Mouse (Mus musculus) embryonic fibroblast, embryonic 13.5 days (primary cell): ENCODE measurements at regions not wholly inside any gene's neighbourhood (a gene's known extent, or its start where the extent isn't known, plus 50 kb on each side); places are given as distances from the start of the nearest gene placed in this dataset.

Experiments
- CTCF ChIP-seq: IDR thresholded peaks from 2 replicates; pipeline ENCODE4 v1.5.1; 2011; ENCODE audit warnings: mild to moderate bottlenecking, control low read depth, low read length, moderate library complexity, borderline replicate concordance; ENCODE audit not compliant: insufficient read depth
- POLR2A ChIP-seq: IDR thresholded peaks from 2 replicates; pipeline ENCODE4 v1.6.1; 2011; ENCODE audit warnings: low read depth, mild to moderate bottlenecking, control low read depth, low read length, moderate library complexity

DNA sequence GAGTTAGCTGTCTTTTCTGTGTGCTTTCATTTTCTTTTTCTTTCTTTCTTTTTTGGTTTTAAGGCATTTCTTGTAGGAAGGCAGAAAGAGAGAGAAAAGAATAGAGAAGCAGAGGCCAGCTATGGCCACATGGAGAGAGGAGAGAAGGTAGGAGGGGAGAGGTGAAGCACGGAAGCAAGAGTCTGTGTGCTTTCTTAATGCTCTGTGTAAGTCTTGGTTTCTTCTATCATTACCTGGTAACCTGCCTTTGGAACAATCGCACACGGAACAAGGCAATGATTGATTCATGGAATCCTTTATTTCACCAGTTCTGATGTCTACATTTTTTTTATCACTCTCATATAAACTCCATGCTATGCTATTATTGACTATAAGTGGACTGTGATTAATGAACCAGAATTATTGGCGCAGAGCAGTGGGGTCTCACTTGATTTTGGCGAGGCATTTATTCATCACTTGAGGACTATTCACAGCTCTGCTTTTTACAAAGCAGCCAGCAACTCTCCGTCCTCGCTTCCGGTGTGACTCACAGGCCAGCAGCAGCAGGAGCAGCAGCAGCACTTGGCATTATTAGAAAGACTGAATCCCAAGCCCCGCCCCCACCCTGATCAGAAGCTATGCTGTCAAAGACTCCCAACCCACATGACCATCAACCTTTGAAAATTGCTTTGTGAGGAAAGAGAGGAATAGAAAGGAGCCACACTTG is 97.6 kb downstream of the Plk2 start:
- no peak for TF ChIP-seq POLR2A
- TF ChIP-seq CTCF, result no peak
